Mouse (Mus musculus): ENCODE measurements around the gene Cdyl2. TPM values are rescaled to one million over a fixed set of nuclear protein-coding genes. Genes with fewer than 3 reads are reported as not detected.

Gene Cdyl2
- polyA plus RNA-seq, 1 experiment: 18.7 TPM

DNA sequence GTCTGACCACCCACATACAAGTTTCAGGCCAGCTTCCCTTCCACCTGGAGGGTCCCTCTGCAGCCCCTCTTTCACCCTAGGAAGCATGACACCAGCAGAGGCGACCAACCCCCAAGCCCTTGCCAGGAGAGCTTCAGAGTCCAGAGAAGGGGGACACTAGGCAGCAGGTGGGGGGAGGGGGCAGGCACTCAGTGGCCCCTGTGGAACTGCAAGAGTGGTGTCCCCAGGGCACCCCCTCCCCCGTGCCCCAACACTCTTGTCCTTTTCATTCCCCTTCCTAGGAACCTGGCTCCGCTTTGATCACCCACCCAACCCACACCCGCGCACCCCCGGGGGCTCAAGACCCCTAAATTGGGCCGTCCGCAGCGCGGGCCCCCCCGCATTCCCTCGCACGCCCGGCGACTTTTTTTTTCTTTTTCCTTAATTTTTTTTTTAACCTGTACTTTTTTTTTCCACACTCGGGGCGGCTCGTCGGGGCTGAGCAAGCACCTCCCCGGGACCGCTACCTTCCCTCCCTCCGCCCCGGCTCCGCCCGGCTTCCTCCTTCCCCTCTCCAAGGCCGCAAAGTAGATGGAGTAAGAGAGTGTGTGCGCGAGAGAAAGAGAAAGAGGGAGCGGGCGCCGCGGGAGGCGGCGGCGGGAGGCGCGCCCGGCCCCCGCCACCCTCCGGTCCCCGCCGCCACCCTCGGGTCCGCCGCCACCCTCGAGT lies 661 bp downstream of the Cdyl2 start:
- H3K9ac ChIP-seq (ENCODE audit: low read depth, poor library complexity, severe bottlenecking): peak overlapping the region; percentile 97
- peaks cover 8% of the 10 kb centered on the region for H3K9me3 ChIP-seq (replicated peaks; ENCODE audit: control insufficient read depth, insufficient read depth, low read length, poor library complexity, severe bottlenecking)
- H3K36me3 ChIP-seq (ENCODE audit: control insufficient read depth, insufficient read depth, low read length, poor library complexity, severe bottlenecking): no peaks in the 10 kb centered on the region
- H3K4me3 ChIP-seq (ENCODE audit: low read depth, low read length): peak overlapping the region; percentile 85
- H3K27ac ChIP-seq (ENCODE audit: insufficient read depth, low read length): no peak overlapping the region
- TF ChIP-seq POLR2A (IDR thresholded peaks at IDR 0.05; ENCODE audit: insufficient read depth, low read length): no peak
- no peak for TF ChIP-seq EP300 (IDR thresholded peaks at IDR 0.05; ENCODE audit: insufficient read depth, low read depth, low read length)
- no peak for TF ChIP-seq CTCF (IDR thresholded peaks at IDR 0.05; ENCODE audit: low read depth, low read length)
- no peaks in the 10 kb centered on the region for H3K27me3 ChIP-seq (ENCODE audit: control insufficient read depth, insufficient read depth, low read length, poor library complexity, severe bottlenecking)
- H3K4me1 ChIP-seq (ENCODE audit: control insufficient read depth, insufficient read depth, low read length): peaks cover 6% of the 10 kb centered on the region

DNA sequence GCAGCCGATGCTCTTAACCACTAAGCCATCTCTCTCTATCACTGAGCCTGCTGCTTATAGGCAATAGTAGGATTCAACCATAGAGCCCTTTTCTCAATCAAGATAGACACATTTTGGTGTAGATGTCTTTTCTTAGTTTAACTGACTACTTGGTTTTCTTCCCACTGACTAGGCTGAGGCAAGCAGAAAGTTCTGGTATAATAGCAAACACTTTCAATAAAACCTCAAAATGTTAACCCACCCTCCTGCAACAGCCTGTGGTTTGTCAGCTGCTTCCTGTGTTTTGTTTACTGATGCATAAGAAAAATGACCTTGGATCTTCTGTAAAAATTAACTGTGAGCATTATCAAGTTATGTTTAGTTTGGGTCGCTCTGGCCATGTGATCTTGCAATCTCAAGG lies 11.3 kb downstream of the Cdyl2 start:
- H3K27ac ChIP-seq (ENCODE audit: insufficient read depth, low read length): no peak overlapping the region
- TF ChIP-seq POLR2A (IDR thresholded peaks at IDR 0.05; ENCODE audit: insufficient read depth, low read length) (no peak), CTCF (IDR thresholded peaks at IDR 0.05; ENCODE audit: low read depth, low read length) (no peak), EP300 (IDR thresholded peaks at IDR 0.05; ENCODE audit: insufficient read depth, low read depth, low read length) (no peak)
- no peak overlapping the region for H3K4me3 ChIP-seq (ENCODE audit: low read depth, low read length)
- no peaks in the 10 kb centered on the region for H3K4me1 ChIP-seq (ENCODE audit: control insufficient read depth, insufficient read depth, low read length)
- H3K27me3 ChIP-seq (ENCODE audit: control insufficient read depth, insufficient read depth, low read length, poor library complexity, severe bottlenecking): peaks cover 1% of the 10 kb centered on the region; the same call in 1 of the 2 replicates
- H3K9ac ChIP-seq (ENCODE audit: low read depth, poor library complexity, severe bottlenecking): no peak overlapping the region
- peaks cover 16% of the 10 kb centered on the region for H3K9me3 ChIP-seq (replicated peaks; ENCODE audit: control insufficient read depth, insufficient read depth, low read length, poor library complexity, severe bottlenecking)
- no peaks in the 10 kb centered on the region for H3K36me3 ChIP-seq (ENCODE audit: control insufficient read depth, insufficient read depth, low read length, poor library complexity, severe bottlenecking)

DNA sequence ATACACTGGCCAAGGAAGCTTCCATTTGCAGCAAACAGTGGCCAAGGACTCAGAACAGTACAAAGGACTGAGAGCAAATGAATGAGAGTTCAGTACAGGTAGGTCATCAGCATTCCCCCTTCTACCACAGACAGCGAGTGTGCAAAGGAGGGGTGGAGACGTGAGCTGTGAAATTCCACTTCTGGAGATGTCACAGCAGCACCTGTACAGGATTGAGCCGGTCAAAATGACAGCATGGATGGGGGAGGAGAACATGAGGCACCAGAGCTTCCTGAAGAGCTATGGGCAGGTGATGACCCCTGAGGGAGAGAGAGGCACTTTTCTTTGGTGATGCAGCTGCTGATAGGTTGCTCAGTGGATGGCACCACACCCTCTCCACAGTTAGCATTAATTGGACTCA lies 25.3 kb downstream of the Cdyl2 start:
- Histone ChIP-seq H3K4me3 (ENCODE audit: low read depth, low read length) (no peak overlapping the region), H3K27me3 (ENCODE audit: control insufficient read depth, insufficient read depth, low read length, poor library complexity, severe bottlenecking) (peaks cover 1% of the 10 kb centered on the region; the same call in 1 of the 2 replicates), H3K4me1 (ENCODE audit: control insufficient read depth, insufficient read depth, low read length) (no peaks in the 10 kb centered on the region)

DNA sequence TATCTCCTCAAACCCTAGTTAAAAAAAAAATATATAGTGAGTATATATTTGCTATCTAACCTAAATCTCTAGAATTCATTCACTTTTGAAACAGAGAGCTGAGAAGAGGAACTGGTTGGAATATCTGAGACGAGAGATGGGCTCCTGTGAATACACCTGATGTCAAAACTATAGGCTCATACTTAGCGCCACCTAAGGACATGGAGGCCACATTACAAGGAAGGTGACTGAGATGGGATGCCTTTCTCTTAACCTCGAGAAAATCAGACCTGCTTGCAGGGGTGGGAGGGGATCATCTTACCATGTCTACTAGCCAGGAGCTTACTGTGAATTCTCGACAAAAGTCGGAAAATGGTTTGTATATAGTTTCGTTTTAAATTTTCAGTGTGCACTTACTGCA lies 30.3 kb downstream of the Cdyl2 start:
- H3K36me3 ChIP-seq (ENCODE audit: control insufficient read depth, insufficient read depth, low read length, poor library complexity, severe bottlenecking): no peaks in the 10 kb centered on the region
- no peaks in the 10 kb centered on the region for H3K27me3 ChIP-seq (ENCODE audit: control insufficient read depth, insufficient read depth, low read length, poor library complexity, severe bottlenecking)
- no peaks in the 10 kb centered on the region for H3K4me1 ChIP-seq (ENCODE audit: control insufficient read depth, insufficient read depth, low read length)
- no peak overlapping the region for H3K27ac ChIP-seq (ENCODE audit: insufficient read depth, low read length)
- peak; percentile 35 for TF ChIP-seq CTCF (IDR thresholded peaks at IDR 0.05; ENCODE audit: low read depth, low read length)
- TF ChIP-seq EP300 (IDR thresholded peaks at IDR 0.05; ENCODE audit: insufficient read depth, low read depth, low read length): no peak
- TF ChIP-seq POLR2A (IDR thresholded peaks at IDR 0.05; ENCODE audit: insufficient read depth, low read length): no peak
- no peak overlapping the region for H3K9ac ChIP-seq (ENCODE audit: low read depth, poor library complexity, severe bottlenecking)
- no peak overlapping the region for H3K4me3 ChIP-seq (ENCODE audit: low read depth, low read length)
- H3K9me3 ChIP-seq (replicated peaks; ENCODE audit: control insufficient read depth, insufficient read depth, low read length, poor library complexity, severe bottlenecking): no peaks in the 10 kb centered on the region

More for the DNA sequence above, 25.3 kb downstream of the Cdyl2 start:
- TF ChIP-seq CTCF (IDR thresholded peaks at IDR 0.05; ENCODE audit: low read depth, low read length) (no peak), EP300 (IDR thresholded peaks at IDR 0.05; ENCODE audit: insufficient read depth, low read depth, low read length) (no peak), POLR2A (IDR thresholded peaks at IDR 0.05; ENCODE audit: insufficient read depth, low read length) (no peak)
- Histone ChIP-seq H3K9me3 (replicated peaks; ENCODE audit: control insufficient read depth, insufficient read depth, low read length, poor library complexity, severe bottlenecking) (no peaks in the 10 kb centered on the region), H3K36me3 (ENCODE audit: control insufficient read depth, insufficient read depth, low read length, poor library complexity, severe bottlenecking) (no peaks in the 10 kb centered on the region), H3K9ac (ENCODE audit: low read depth, poor library complexity, severe bottlenecking) (no peak overlapping the region), H3K27ac (ENCODE audit: insufficient read depth, low read length) (no peak overlapping the region)

DNA sequence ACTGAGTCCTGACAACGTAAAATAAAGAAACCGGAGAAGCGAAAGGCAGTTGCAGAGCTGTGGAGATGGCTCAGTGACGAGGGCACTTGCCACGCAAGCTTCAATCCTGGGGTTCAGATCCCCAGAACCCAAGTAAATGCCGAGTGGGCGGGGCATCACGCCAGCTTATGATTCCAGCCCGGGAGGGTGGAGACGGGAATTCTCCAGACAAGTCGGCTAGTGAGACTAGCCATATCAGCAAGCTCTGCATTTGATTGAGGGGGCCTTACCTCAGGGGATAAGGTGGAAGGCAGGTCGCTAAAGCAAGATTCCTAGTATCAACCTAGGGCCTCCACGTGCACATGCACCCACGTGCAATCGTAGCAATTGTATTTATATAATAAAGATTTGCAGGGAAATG lies 39.9 kb downstream of the Cdyl2 start:
- Histone ChIP-seq H3K9ac (ENCODE audit: low read depth, poor library complexity, severe bottlenecking) (peak overlapping the region; percentile 48), H3K27ac (ENCODE audit: insufficient read depth, low read length) (no peak overlapping the region), H3K27me3 (ENCODE audit: control insufficient read depth, insufficient read depth, low read length, poor library complexity, severe bottlenecking) (no peaks in the 10 kb centered on the region; the same call in 1 of the 2 replicates), H3K9me3 (replicated peaks; ENCODE audit: control insufficient read depth, insufficient read depth, low read length, poor library complexity, severe bottlenecking) (no peaks in the 10 kb centered on the region), H3K4me3 (ENCODE audit: low read depth, low read length) (no peak overlapping the region), H3K4me1 (ENCODE audit: control insufficient read depth, insufficient read depth, low read length) (no peaks in the 10 kb centered on the region), H3K36me3 (ENCODE audit: control insufficient read depth, insufficient read depth, low read length, poor library complexity, severe bottlenecking) (no peaks in the 10 kb centered on the region)
- TF ChIP-seq CTCF (IDR thresholded peaks at IDR 0.05; ENCODE audit: low read depth, low read length): no peak
- no peak for TF ChIP-seq POLR2A (IDR thresholded peaks at IDR 0.05; ENCODE audit: insufficient read depth, low read length)
- no peak for TF ChIP-seq EP300 (IDR thresholded peaks at IDR 0.05; ENCODE audit: insufficient read depth, low read depth, low read length)

DNA sequence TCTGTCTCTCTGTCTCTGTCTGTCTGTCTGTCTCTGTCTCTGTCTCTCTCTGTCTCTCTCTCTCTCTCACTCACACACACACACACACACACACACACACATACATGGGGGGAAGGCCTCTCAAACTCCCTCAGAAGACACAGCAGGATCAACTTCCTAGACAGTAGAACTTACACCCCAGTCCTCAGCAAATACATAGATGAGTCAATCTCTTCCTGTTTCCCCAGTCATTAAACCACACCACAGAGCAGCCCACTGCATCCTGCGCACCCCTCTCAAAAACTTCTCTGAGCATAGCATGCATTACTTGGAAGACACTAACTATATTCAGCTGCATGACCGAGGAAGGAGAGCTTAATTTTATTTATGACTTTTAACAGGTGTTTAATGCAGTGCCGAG lies 43.0 kb downstream of the Cdyl2 start:
- Histone ChIP-seq H3K36me3 (ENCODE audit: control insufficient read depth, insufficient read depth, low read length, poor library complexity, severe bottlenecking) (no peaks in the 10 kb centered on the region), H3K4me1 (ENCODE audit: control insufficient read depth, insufficient read depth, low read length) (no peaks in the 10 kb centered on the region), H3K27ac (ENCODE audit: insufficient read depth, low read length) (no peak overlapping the region), H3K9me3 (replicated peaks; ENCODE audit: control insufficient read depth, insufficient read depth, low read length, poor library complexity, severe bottlenecking) (no peaks in the 10 kb centered on the region), H3K27me3 (ENCODE audit: control insufficient read depth, insufficient read depth, low read length, poor library complexity, severe bottlenecking) (no peaks in the 10 kb centered on the region; the same call in 1 of the 2 replicates), H3K9ac (ENCODE audit: low read depth, poor library complexity, severe bottlenecking) (no peak overlapping the region), H3K4me3 (ENCODE audit: low read depth, low read length) (no peak overlapping the region)
- no peak for TF ChIP-seq EP300 (IDR thresholded peaks at IDR 0.05; ENCODE audit: insufficient read depth, low read depth, low read length)
- no peak for TF ChIP-seq CTCF (IDR thresholded peaks at IDR 0.05; ENCODE audit: low read depth, low read length)
- TF ChIP-seq POLR2A (IDR thresholded peaks at IDR 0.05; ENCODE audit: insufficient read depth, low read length): no peak
